Mouse (Mus musculus) lung, adult 2 months (tissue): Measurements from ENCODE around the gene Prim2.

ENCODE experiments used
- CTCF ChIP-seq: fragments of 200-500 bp; IDR thresholded peaks from 2 replicates; pipeline ENCODE4 v1.5.1; 2011; ENCODE audit warnings: mild to moderate bottlenecking, low read length, control low read depth; ENCODE audit not compliant: insufficient read depth
- POLR2A ChIP-seq: fragments of 200-500 bp; IDR thresholded peaks from 2 replicates; pipeline ENCODE4 v1.6.1; 2011; ENCODE audit warnings: low read depth, mild to moderate bottlenecking, control low read depth, low read length, borderline replicate concordance; ENCODE audit errors: extremely low read depth

GRCm38 (mm10) chr1:33447179-33447578 is 222.4 kb downstream of the Prim2 start:
- no peak for TF ChIP-seq CTCF
- no peak for TF ChIP-seq POLR2A
